Mouse (Mus musculus): ENCODE results near the gene Elmsan1. TPM values are rescaled to one million over a fixed set of nuclear protein-coding genes. Genes with fewer than 3 reads are reported as not detected.

Gene Elmsan1
- polyA plus RNA-seq, 1 experiment, result 26.1 TPM

DNA sequence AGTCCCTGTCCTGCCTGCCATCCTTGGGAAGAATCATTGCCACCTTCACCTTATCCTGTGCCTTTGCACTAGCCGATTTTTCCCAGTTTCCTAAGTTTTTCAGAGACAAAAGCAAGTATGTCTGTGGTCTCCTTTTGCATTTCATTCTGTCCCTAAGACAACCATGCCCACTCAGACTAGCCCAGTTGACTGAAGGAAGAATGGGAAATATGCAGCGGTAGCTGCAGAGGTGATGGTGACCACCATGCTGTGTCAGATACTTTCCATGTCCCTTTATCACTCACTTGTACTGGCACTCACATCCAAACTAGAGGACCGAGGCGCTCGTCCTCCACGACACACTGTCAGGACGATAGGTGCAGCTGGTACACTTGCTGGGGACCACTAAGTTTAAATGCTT is 81.5 kb downstream of the Elmsan1 start:
- WGBS, result 96% methylated on average over 7 of the region's 7 CpGs

DNA sequence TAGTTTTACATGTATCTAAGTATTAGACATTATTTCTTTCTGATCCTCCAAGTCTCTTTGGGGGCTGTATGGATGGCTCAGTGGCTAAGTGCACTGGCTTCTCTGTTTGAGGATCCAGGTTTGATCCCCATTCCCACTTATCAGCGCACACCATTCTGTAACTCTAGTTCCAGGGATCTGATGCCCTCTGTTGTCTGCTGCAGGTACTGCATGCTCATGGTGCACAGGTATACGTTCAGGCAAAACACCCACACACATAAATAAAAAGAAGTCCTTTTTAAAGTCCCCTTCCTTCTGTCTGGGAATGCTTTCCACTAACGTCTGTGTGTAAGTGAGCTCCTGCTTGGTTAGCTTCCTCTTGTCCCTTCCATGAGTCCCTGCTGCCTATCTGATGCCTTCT is 86.4 kb downstream of the Elmsan1 start:
- Histone ChIP-seq H3K4me3 (ENCODE audit: control insufficient read depth, insufficient read depth, low read length) (no peak overlapping the region), H3K27ac (ENCODE audit: control insufficient read depth, insufficient read depth, low read length) (no peak overlapping the region), H3K36me3 (ENCODE audit: control insufficient read depth, insufficient read depth, low read length) (no peaks in the 10 kb centered on the region), H3K27me3 (ENCODE audit: control insufficient read depth, insufficient read depth, low read length) (no peaks in the 10 kb centered on the region), H3K4me1 (replicated peaks; ENCODE audit: control insufficient read depth, insufficient read depth, low read length) (no peaks in the 10 kb centered on the region)
- peak; percentile 49 for DNase-seq
- WGBS, result 86% methylated on average over 3 of the region's 3 CpGs
- TF ChIP-seq POLR2A (IDR thresholded peaks at IDR 0.05; ENCODE audit: control insufficient read depth, extremely low read depth, insufficient read depth, low read length, poor library complexity), result no peak
- no peak for TF ChIP-seq CTCF (IDR thresholded peaks at IDR 0.05; ENCODE audit: borderline replicate concordance, control insufficient read depth, extremely low read depth, insufficient read depth, low read length, poor library complexity)

More for the DNA sequence above, 81.5 kb downstream of the Elmsan1 start:
- no peak for DNase-seq
- Histone ChIP-seq H3K4me3 (ENCODE audit: control insufficient read depth, insufficient read depth, low read length) (no peak overlapping the region), H3K4me1 (replicated peaks; ENCODE audit: control insufficient read depth, insufficient read depth, low read length) (no peaks in the 10 kb centered on the region), H3K36me3 (ENCODE audit: control insufficient read depth, insufficient read depth, low read length) (no peaks in the 10 kb centered on the region), H3K27ac (ENCODE audit: control insufficient read depth, insufficient read depth, low read length) (no peak overlapping the region), H3K27me3 (ENCODE audit: control insufficient read depth, insufficient read depth, low read length) (no peaks in the 10 kb centered on the region)
- TF ChIP-seq POLR2A (IDR thresholded peaks at IDR 0.05; ENCODE audit: control insufficient read depth, extremely low read depth, insufficient read depth, low read length, poor library complexity) (no peak), CTCF (IDR thresholded peaks at IDR 0.05; ENCODE audit: borderline replicate concordance, control insufficient read depth, extremely low read depth, insufficient read depth, low read length, poor library complexity) (no peak)

DNA sequence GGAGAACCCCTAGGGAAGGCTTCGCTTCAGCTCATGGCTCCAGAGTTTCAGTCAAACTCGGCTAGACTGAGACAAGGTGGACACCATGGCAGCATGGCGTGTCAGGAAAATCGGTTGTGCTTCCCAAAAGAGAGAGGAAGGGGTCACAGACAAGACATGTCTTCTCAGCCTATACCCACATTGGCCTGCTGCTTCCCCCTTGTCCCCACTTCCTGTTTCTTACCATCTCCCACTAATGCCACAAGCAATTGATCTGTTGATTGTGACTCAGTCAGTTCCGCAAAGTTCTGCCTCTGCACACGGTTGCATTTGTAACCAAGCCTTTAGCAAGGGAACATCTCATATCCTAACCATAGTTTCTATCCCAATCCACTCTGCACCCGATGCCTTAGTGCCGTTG is 88.8 kb downstream of the Elmsan1 start:
- no peaks in the 10 kb centered on the region for H3K36me3 ChIP-seq (ENCODE audit: control insufficient read depth, insufficient read depth, low read length)
- WGBS, result 75% methylated on average over 8 of the region's 8 CpGs
- TF ChIP-seq POLR2A (IDR thresholded peaks at IDR 0.05; ENCODE audit: control insufficient read depth, extremely low read depth, insufficient read depth, low read length, poor library complexity), result no peak
- no peak for TF ChIP-seq CTCF (IDR thresholded peaks at IDR 0.05; ENCODE audit: borderline replicate concordance, control insufficient read depth, extremely low read depth, insufficient read depth, low read length, poor library complexity)
- DNase-seq, result no peak
- no peak overlapping the region for H3K4me3 ChIP-seq (ENCODE audit: control insufficient read depth, insufficient read depth, low read length)
- no peak overlapping the region for H3K27ac ChIP-seq (ENCODE audit: control insufficient read depth, insufficient read depth, low read length)
- H3K4me1 ChIP-seq (replicated peaks; ENCODE audit: control insufficient read depth, insufficient read depth, low read length), result no peaks in the 10 kb centered on the region
- no peaks in the 10 kb centered on the region for H3K27me3 ChIP-seq (ENCODE audit: control insufficient read depth, insufficient read depth, low read length)

DNA sequence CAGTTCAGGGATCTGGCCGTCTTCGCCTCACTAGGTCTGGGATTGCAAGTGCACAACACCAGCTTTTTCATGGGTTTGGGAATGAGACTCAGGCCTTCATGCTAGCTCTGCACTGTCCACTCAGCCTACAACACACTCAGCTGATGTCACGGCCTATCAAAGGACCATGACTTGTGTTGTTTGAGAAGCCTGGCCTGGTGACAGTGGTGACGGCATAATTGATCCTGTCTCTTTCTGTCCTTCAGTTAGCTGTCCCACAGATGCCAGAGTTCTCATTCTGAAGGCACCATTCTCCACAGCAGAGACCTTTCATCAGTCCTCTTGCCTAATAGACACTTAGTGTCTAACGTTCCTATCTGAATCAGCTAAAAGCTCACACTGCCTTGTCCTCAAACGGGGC is 90.1 kb downstream of the Elmsan1 start:
- DNase-seq, result no peak
- H3K27ac ChIP-seq (ENCODE audit: control insufficient read depth, insufficient read depth, low read length), result no peak overlapping the region
- TF ChIP-seq CTCF (IDR thresholded peaks at IDR 0.05; ENCODE audit: borderline replicate concordance, control insufficient read depth, extremely low read depth, insufficient read depth, low read length, poor library complexity) (no peak), POLR2A (IDR thresholded peaks at IDR 0.05; ENCODE audit: control insufficient read depth, extremely low read depth, insufficient read depth, low read length, poor library complexity) (no peak)
- WGBS, result 97% methylated on average over 6 of the region's 6 CpGs
- H3K4me1 ChIP-seq (replicated peaks; ENCODE audit: control insufficient read depth, insufficient read depth, low read length), result no peaks in the 10 kb centered on the region
- no peaks in the 10 kb centered on the region for H3K36me3 ChIP-seq (ENCODE audit: control insufficient read depth, insufficient read depth, low read length)
- no peaks in the 10 kb centered on the region for H3K27me3 ChIP-seq (ENCODE audit: control insufficient read depth, insufficient read depth, low read length)
- no peak overlapping the region for H3K4me3 ChIP-seq (ENCODE audit: control insufficient read depth, insufficient read depth, low read length)

DNA sequence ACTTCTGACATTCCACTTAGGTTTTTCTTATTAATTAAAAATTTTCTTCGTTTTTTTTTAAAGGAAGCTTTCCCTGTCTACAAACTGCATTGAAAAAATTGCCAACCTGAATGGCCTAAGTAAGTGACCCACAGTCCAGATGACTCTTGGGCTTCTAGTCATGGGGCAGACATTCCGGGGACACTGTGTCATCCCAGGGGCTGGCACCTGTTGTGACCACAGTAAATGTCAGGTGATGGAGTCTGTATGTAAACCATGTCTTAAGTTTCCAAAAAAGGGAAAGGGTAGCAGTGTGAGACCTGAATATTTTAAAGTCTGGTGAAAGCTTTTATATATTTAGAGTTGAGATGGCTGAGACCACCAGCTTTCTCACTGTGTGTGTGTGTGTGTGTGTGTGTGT is 91.8 kb downstream of the Elmsan1 start:
- no peak for TF ChIP-seq CTCF (IDR thresholded peaks at IDR 0.05; ENCODE audit: borderline replicate concordance, control insufficient read depth, extremely low read depth, insufficient read depth, low read length, poor library complexity)
- no peak for TF ChIP-seq POLR2A (IDR thresholded peaks at IDR 0.05; ENCODE audit: control insufficient read depth, extremely low read depth, insufficient read depth, low read length, poor library complexity)
- Histone ChIP-seq H3K4me3 (ENCODE audit: control insufficient read depth, insufficient read depth, low read length) (no peak overlapping the region), H3K36me3 (ENCODE audit: control insufficient read depth, insufficient read depth, low read length) (no peaks in the 10 kb centered on the region), H3K27ac (ENCODE audit: control insufficient read depth, insufficient read depth, low read length) (no peak overlapping the region), H3K27me3 (ENCODE audit: control insufficient read depth, insufficient read depth, low read length) (no peaks in the 10 kb centered on the region), H3K4me1 (replicated peaks; ENCODE audit: control insufficient read depth, insufficient read depth, low read length) (no peaks in the 10 kb centered on the region)
- no peak for DNase-seq
- 93% methylated on average over 2 of the region's 2 CpGs for WGBS

DNA sequence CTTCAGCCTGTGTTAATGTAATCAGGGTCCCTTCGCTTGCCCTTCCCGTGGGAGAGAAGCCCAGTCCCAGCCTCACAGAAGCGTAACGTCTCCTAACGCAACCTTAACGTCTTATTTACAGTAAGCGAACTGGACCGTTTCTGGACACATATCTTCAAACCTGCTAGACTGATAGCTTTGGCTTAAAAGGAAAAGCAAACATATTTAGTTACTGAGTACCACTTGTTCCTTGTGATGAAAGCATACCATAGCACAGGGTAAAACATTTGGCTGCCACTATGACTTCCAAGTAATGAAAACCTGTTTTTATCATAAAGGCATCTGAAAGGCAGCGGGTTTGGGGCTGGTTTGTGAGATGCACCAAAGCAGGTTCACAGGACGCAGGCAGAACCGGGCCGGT is 92.8 kb downstream of the Elmsan1 start:
- no peak overlapping the region for H3K27ac ChIP-seq (ENCODE audit: control insufficient read depth, insufficient read depth, low read length)
- H3K27me3 ChIP-seq (ENCODE audit: control insufficient read depth, insufficient read depth, low read length), result no peaks in the 10 kb centered on the region
- no peaks in the 10 kb centered on the region for H3K4me1 ChIP-seq (replicated peaks; ENCODE audit: control insufficient read depth, insufficient read depth, low read length)
- 97% methylated on average over 12 of the region's 12 CpGs for WGBS
- no peaks in the 10 kb centered on the region for H3K36me3 ChIP-seq (ENCODE audit: control insufficient read depth, insufficient read depth, low read length)
- no peak for TF ChIP-seq POLR2A (IDR thresholded peaks at IDR 0.05; ENCODE audit: control insufficient read depth, extremely low read depth, insufficient read depth, low read length, poor library complexity)
- TF ChIP-seq CTCF (IDR thresholded peaks at IDR 0.05; ENCODE audit: borderline replicate concordance, control insufficient read depth, extremely low read depth, insufficient read depth, low read length, poor library complexity), result no peak
- H3K4me3 ChIP-seq (ENCODE audit: control insufficient read depth, insufficient read depth, low read length), result no peak overlapping the region
- DNase-seq, result no peak

DNA sequence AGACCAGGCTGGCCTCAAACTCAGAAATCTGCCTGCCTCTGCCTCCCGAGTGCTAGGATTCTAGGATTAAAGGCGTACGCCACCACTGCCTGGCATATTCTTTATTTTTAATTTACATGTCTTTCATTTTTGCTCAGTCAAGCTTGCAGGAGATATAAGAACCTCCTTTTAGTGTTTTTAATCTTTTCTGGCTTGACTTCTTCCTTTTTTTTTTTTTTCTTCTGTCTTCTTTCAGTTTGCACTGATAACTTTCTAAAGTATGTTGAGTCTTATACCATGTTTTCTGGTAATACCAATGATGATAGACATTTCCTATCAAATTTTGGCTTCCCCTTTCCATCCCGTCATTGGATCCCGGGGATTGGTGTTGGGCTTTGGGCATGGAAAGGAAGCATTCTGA is 99.1 kb downstream of the Elmsan1 start:
- 97% methylated on average over 5 of the region's 5 CpGs for WGBS
- no peak for DNase-seq
- Histone ChIP-seq H3K27me3 (ENCODE audit: control insufficient read depth, insufficient read depth, low read length) (no peaks in the 10 kb centered on the region), H3K27ac (ENCODE audit: control insufficient read depth, insufficient read depth, low read length) (no peak overlapping the region), H3K36me3 (ENCODE audit: control insufficient read depth, insufficient read depth, low read length) (no peaks in the 10 kb centered on the region), H3K4me1 (replicated peaks; ENCODE audit: control insufficient read depth, insufficient read depth, low read length) (peaks cover 3% of the 10 kb centered on the region), H3K4me3 (ENCODE audit: control insufficient read depth, insufficient read depth, low read length) (no peak overlapping the region)
- no peak for TF ChIP-seq CTCF (IDR thresholded peaks at IDR 0.05; ENCODE audit: borderline replicate concordance, control insufficient read depth, extremely low read depth, insufficient read depth, low read length, poor library complexity)
